Mouse (Mus musculus) left cerebral cortex, adult 9 months (tissue): ENCODE results near the gene Ptprs.

Experiments
- DNase-seq, 2 experiments: peaks; one replicate each; pipeline ENCODE4 v3.0.0; 2022; ENCODE audit warnings: low spot score in 2 of 2

Gene Ptprs

GRCm38 (mm10) chr17:56379281-56379834 lies 96.9 kb downstream of the Ptprs start:
- DNase-seq = no peak

GRCm38 (mm10) chr17:56374851-56375250 lies 101.4 kb downstream of the Ptprs start:
- no peak for DNase-seq

- no peak for DNase-seq
Measured at GRCm38 (mm10) chr17:56373136-56374034, 102.9 kb downstream of the Ptprs start.

GRCm38 (mm10) chr17:56372109-56372508 lies 104.2 kb downstream of the Ptprs start:
- DNase-seq = no peak

- peak; percentile 81 to 86 for DNase-seq
Measured at GRCm38 (mm10) chr17:56371029-56371660, 105.1 kb downstream of the Ptprs start.

- DNase-seq = peak in 1 of 2 experiments; percentile 47
Measured at GRCm38 (mm10) chr17:56370090-56370489, 106.2 kb downstream of the Ptprs start.

GRCm38 (mm10) chr17:56368291-56368790 lies 107.9 kb downstream of the Ptprs start:
- no peak for DNase-seq

- no peak for DNase-seq
Measured at GRCm38 (mm10) chr17:56365791-56366673, 110.3 kb downstream of the Ptprs start.
